In genomic region chr8:62250551-62250950, GRCm38 (mm10) we compare ENCODE assay signal across 17 mouse cellular contexts.
"Had no signal": no experiment of that assay in that cellular context is flagged by ENCODE, and none has a peak within 500 bp of the region (broad histone marks: within the 10 kb centered on the region; RNA-seq: fewer than 3 reads in every experiment).

No protein-coding gene starts in this region.

- H3K4me3 ChIP-seq: midbrain, embryonic 10.5 days; midbrain, embryonic 12.5 days; myocyte; neural tube, embryonic 13.5 days; neural tube, embryonic 15.5 days had no signal

- H3K36me3 ChIP-seq: midbrain, embryonic 10.5 days; midbrain, embryonic 12.5 days; neural tube, embryonic 13.5 days; neural tube, embryonic 15.5 days had no signal

- H3K27me3 ChIP-seq: midbrain, embryonic 12.5 days; neural tube, embryonic 13.5 days; neural tube, embryonic 15.5 days had no signal

- H3K9me3 ChIP-seq: midbrain, embryonic 10.5 days; midbrain, embryonic 12.5 days; neural tube, embryonic 13.5 days; neural tube, embryonic 15.5 days had no signal

- DNase-seq: lung, embryonic 14.5 days; lung, postnatal 10 days; lung, postnatal 4 days; midbrain, embryonic 14.5 days; retina, postnatal 1 day; right cerebral cortex, adult 18-20 months; right cerebral cortex, postnatal 25 days; right cerebral cortex, postnatal 4 days; spleen, adult 18-20 months; thymus, adult 18-20 months; thymus, postnatal 14 days; thymus, postnatal 36 days had no signal

- H3K4me1 ChIP-seq: midbrain, embryonic 10.5 days; midbrain, embryonic 12.5 days; neural tube, embryonic 13.5 days; neural tube, embryonic 15.5 days had no signal

- H3K27ac ChIP-seq: midbrain, embryonic 10.5 days; midbrain, embryonic 12.5 days; neural tube, embryonic 13.5 days; neural tube, embryonic 15.5 days had no signal
